Mouse (Mus musculus): Measurements from ENCODE around the gene Celf1.

GRCm38 (mm10) chr2:90977291-90977690 lies 37.1 kb downstream of the Celf1 start:
- TF ChIP-seq POLR2A (IDR thresholded peaks at IDR 0.05; ENCODE audit: control insufficient read depth in 1 of 2, insufficient read depth in 1 of 2, low read depth in 1 of 2, low read length in 2 of 2, poor library complexity in 1 of 2) (no peak), CTCF (IDR thresholded peaks at IDR 0.05 in 2 of 3, conservative IDR thresholded peaks at IDR 0.05 in 1 of 3; ENCODE audit: control insufficient read depth in 1 of 3, insufficient read depth in 1 of 3, low read depth in 2 of 3, low read length in 3 of 3, poor library complexity in 1 of 3, severe bottlenecking in 1 of 3) (no peak), ZC3H11A (IDR thresholded peaks at IDR 0.05; ENCODE audit: low read depth, low read length) (no peak), GABPA (IDR thresholded peaks at IDR 0.05; ENCODE audit: low read depth, low read length) (no peak)

Measured in MEL (cell line).